Mouse (Mus musculus) intestine, embryonic 14.5 days (tissue): ENCODE results near the gene Ttll8. TPM values are rescaled to one million over a fixed set of nuclear protein-coding genes. Genes with fewer than 3 reads are reported as not detected.

Source experiments
- polyA plus RNA-seq: library from polyadenylated mRNA; unstranded; fragments of >200 nt; fragmentation: Nextera tagmentation; extraction: Ambion mirVana; gene quantifications from 2 replicates; pipeline ENCODE4 v1.2.1, GENCODE M21; 2014

Ttll8 gene
- polyA plus RNA-seq, 1 experiment from 2014 or later: not detected

Other genes with a start within 250 kb of the Ttll8 start
- gene Brd1, start 220.2 kb downstream of the Ttll8 start, polyA plus RNA-seq: 23.6 and 24.2 TPM in 2 replicates
- gene Zbed4, start 202.8 kb downstream of the Ttll8 start, polyA plus RNA-seq: 19.5 and 22.2 TPM in 2 replicates
- gene Alg12, start 135.1 kb downstream of the Ttll8 start, polyA plus RNA-seq: 11.8 and 13.6 TPM in 2 replicates
- gene Creld2, start 134.8 kb downstream of the Ttll8 start, polyA plus RNA-seq: 79.9 and 95.1 TPM in 2 replicates
- gene Pim3, start 92.2 kb downstream of the Ttll8 start, polyA plus RNA-seq: 40.1 and 51.7 TPM in 2 replicates
- not detected in 2 replicates for gene Mlc1, start 24.6 kb upstream of the Ttll8 start, polyA plus RNA-seq
- gene Mov10l1, start 28.5 kb upstream of the Ttll8 start, polyA plus RNA-seq: not detected in 2 replicates
- 0.23 and 0.71 TPM in 2 replicates for gene Panx2, start 105.3 kb upstream of the Ttll8 start, polyA plus RNA-seq
- 43.7 and 44.4 TPM in 2 replicates for gene Trabd, start 120.7 kb upstream of the Ttll8 start, polyA plus RNA-seq
- 19.4 and 20.8 TPM in 2 replicates for gene Selenoo, start 134.7 kb upstream of the Ttll8 start, polyA plus RNA-seq
- 16.0 and 16.5 TPM in 2 replicates for gene Tubgcp6, start 168.7 kb upstream of the Ttll8 start, polyA plus RNA-seq
- 18.3 and 20.3 TPM in 2 replicates for gene Hdac10, start 174.3 kb upstream of the Ttll8 start, polyA plus RNA-seq
- 4.5 and 5.1 TPM in 2 replicates for gene Mapk12, start 186.3 kb upstream of the Ttll8 start, polyA plus RNA-seq
- gene Mapk11, start 195.2 kb upstream of the Ttll8 start, polyA plus RNA-seq: 7.4 and 7.8 TPM in 2 replicates
- 149 and 150 TPM in 2 replicates for gene Plxnb2, start 226.4 kb upstream of the Ttll8 start, polyA plus RNA-seq
- gene Dennd6b, start 242.1 kb upstream of the Ttll8 start, polyA plus RNA-seq: 13.9 and 16.2 TPM in 2 replicates